Mouse (Mus musculus) layer of hippocampus, adult 11-12 months (tissue): ENCODE results near the gene Map4k4.

Experiments used
- DNase-seq: peaks from one replicate; pipeline ENCODE4 v3.0.0; 2022; ENCODE audit warnings: low spot score

The Map4k4 gene

DNA sequence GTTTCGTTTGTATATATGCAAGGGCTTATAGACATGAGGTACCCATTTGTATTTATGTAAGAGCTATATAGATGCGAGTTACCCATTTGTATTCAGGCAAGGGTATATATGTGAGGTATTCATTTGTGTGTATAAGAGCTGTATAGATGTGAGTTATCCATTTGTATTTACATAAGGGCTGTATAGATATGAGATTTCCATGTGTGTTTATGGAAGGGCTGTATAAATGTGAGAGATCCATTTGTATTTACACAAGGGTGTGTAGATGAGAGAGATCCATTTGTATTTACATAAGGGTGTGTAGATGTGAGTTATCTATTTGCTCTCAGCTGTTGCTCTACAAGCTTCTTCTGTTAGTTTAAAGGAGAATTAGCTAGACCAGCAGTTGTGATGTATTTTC is 63.7 kb downstream of the Map4k4 start:
- DNase-seq, result no peak

DNA sequence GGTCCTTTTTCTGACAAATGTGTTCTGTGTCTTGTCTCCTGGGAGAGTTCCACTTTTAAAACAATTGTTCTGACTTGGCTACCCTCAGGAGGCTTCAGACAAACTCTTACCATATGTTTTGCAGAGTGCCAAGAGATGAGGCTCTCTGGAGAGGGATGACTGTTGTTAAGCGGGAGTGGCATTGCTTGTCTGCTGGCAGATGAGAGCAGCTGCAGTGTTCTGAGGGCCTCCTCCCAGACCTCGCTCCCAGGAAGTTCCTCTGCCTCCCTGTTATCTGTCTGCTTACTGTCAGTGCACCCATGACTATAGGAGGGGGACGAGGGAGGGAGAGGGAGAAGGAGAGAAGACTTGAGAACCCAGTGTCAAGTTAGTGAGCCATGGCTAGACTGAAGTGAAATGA is 64.7 kb downstream of the Map4k4 start:
- no peak for DNase-seq

DNA sequence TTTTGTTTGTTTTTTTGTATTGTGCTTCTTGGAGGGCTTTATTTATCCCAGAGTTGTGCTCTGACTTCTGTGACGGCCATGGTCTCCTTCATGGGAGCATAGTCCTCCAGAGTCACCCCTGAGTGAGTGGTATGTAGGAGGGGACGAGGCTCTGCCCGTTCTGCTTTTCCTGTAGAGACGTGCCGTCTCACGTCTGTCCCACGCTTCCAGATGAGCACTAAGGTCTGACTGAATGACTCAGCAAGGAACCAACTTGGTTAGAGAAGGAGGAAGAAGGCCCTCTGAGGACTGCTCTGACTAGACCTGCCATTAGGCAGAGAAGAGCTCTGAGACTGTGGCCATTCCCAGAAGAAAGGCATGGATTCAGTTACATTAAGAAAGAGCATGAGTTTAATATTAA is 68.3 kb downstream of the Map4k4 start:
- no peak for DNase-seq

DNA sequence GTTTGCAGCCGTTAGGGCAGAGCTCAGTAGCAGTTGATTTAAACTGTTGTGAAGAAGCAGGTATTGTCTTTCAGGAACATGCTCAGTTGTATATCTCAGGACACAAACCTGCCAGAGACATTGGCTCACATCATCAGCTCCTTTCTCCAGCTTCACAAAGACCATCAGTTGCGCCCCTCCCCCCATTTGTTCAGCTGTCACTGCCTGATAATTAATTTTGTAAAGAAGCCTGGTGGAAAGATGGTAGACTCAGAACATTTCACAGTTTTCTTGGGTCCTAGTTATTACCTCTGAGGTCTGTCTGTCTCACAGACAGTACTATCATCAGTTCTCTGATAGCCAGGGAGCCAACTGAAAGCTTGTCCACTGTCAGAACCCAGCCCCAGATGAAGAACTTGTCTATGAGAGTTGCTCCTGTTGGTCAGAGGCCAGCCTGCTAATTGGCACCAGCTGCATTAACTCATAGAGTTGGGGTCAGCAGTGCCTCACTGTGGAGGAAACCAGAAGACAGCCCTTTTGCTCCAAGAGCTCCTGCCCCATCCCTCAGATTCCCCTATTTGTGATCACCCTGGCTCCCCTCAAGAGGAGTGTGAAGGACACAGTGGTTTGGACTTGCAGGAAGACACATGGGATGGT is 69.2 kb downstream of the Map4k4 start:
- DNase-seq, result no peak

DNA sequence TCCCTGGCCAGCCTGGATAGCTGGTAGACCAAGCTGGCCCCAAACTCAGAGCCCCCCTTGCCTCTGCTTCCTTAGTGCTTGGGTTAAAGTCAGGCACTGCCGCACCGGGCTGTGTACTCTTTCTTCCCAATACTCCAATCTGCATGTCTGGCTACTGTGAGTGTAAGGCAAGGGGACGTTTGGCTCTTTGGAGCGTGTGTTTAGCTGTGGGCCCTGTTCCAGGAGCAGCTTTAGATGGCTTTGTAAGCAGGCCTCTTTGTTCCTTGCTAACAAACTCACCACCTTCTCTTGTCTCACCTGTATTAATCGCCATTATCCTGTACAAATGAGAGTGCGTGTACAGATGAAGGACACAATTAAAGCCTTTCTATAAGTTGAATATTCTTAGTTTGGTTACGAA is 71.7 kb downstream of the Map4k4 start:
- DNase-seq, result no peak

DNA sequence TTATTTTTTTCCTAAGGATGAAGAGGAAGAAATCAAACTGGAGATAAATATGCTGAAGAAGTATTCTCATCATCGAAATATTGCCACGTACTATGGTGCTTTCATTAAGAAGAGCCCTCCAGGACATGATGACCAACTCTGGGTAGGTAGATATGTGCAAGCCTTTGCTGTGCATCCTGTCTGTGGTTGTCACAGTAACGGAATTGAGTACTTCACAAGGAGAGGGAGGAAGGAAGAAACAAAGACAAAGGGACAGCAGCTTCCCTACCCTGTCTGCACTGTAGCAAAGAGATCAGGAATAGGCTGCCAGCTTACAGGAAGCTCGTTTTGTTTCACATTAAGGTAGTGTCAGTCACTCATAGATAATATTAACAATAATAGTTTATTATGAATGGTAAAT is 73.2 kb downstream of the Map4k4 start:
- DNase-seq, result no peak

DNA sequence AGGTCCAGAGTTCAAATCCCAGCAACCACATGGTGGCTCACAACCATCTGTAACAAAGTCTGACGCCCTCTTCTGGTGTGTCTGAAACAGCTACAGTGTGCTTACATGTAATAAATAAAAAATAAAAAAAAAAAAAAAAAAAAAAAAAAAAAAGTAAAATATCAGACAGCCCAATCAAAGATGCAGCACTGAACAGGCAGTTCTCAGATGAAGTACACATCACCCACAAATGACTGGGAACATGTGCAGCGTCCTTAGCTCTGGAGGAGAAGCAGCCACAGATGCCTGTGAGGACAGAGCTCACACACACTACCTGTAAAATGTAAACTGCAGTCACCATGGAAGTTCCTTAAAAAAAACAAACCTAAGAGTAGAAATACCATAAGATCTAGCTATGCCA is 74.3 kb downstream of the Map4k4 start:
- DNase-seq, result no peak

DNA sequence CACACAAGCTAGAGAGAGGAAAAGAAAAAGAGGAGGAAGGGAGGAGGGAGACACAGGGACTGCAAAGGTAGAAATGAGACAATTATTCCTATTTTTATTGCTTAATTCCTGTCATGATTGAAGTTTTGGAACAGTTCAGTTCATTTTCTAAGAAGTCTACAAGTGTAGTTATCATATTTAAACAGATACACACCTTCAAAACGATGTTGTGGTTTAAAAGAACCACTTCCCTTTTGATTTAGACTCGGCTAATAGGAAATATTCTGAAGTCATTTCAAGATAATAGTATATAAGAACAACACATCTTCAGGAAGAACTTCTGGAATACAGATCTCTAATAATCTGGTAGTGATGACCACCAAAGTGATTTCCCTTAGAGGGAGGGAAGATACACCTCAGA is 75.4 kb downstream of the Map4k4 start:
- DNase-seq, result no peak

DNA sequence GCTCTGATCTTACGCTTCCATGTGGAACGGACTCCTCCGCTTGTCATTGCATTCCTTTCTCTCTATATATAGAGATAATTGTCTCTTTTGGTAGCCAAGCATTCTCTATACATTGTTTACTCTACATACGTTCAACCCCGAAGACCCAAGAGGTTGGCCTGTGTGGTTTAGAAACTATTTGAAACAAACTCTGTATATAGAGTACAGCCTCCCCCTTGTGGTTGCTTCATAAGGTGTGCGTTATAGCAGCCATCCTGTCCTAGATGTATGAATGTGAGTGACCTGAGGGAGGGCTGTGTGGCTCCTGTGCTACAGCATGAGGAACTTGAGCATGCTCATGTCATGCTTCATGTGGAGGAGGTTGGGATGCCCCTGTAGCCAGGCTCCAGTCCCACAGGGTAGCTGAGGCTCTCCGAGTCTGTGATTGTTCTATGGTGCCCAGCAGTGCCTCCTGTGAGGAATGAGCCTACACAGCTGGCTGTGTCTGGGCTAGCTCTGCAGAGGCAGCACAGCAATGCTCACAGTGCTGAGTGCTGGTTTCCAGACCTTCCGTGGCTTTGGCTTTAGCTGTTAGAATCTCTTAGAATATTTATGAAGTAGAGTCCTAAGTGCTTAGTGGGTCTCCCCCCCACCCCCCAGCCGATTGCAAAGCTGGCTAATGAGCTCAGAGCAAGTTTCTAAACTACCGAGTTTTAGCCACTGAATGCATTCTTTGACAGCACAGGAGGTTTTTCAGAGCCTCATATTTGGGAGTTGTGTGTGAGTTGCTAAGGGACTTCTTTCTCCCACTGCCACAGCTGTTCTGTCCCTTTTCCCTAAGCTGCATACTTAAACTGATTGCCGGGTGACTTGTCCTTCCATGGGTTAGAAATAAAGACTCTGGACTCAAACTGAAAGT is 76.4 kb downstream of the Map4k4 start:
- no peak for DNase-seq

DNA sequence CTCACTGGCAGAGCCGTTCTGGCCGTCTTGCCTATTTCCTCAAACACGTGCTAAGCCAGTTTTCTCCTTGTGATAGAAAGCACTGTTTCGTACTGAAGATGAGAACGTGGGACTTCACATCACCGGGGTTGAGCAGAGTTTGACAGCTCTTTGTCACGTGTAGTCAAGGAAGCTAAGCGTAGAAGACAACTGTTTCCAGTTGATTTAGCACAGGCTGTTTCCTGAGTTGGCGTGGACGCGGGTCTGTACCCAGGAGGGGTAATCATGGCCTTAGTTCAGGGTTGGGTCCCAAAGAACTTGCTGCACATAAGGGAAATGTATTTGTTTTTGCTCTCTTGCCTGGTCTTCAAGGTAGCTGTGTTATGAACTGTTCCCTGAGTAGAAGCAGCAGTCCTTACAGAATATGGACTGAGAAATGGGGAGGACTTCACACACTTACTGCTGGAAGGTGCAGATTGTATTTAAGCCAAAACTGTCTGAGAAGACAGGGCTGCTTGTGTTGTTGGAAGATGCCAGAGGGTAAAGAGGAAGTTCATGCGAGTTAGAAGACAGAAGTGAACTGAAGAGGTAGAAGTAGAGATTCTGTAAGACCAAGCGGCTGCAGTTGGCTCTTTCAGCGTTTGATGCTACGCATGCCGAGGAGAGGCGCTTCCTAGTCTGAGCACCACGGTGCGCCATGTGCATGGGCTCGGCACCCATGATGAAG is 78.2 kb downstream of the Map4k4 start:
- DNase-seq, result no peak

DNA sequence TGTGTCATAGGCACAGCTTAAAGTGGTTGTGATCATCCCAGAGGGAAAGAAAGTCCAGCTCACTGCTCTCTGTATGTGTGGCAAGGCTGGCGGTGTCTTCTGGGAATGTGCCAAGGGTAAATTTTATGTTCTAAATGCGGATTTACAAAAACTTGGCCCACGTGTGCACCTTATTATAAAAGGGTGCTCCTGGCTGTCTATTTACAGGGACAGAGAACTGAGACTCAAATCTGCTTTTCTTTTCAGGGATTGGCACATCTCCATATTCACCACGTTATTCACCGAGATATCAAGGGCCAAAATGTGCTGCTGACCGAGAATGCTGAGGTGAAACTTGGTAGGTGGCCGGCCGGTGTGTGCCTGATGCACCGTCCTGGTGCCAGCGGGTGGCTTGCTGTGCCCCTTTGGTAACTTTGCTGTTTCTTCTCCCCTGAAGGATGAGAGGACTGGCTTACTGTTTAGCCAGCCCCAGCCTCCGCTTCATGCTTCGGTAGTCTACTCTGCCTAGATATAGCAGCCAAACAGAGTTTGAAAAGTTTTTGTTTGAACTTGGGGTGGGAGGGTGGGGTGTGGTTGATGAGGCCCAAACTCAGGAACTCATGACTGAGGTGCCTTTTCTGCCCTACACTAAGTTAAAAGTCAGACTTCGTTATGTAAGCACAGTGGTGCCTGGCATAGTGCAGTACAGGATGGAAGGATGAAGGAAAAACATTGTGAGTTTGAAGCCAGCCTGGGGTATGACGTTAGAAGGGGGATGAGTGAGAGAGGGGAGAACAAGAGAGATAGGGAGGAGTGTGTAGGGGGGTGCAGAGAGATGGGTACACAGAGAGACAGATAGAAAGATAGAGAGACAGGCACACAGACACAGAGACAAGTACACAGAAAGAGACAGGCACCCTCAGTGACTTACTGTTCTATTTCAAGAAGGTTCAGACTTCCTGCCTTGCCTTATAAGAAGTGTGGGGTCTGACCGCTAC is 79.9 kb downstream of the Map4k4 start:
- DNase-seq, result no peak

DNA sequence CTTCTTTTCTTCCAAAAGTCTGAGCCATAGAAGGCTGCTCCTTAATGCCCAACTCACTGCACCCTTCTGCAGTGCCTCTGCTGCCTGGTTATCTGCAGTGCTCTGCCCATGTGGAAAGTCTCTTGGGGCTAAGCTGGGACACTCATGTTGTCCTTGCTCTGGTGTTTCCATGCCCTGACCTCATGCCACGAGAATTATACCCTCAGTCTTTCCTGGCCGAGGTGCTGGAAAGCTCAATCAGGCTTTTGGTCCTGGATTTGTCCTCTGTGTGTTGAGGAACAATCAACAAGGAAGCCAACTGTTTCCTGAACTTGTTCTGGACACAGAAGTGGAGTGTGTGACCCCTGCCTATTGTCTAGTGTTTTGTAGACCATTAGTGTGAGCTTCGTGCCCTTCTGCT is 81.3 kb downstream of the Map4k4 start:
- DNase-seq, result no peak

DNA sequence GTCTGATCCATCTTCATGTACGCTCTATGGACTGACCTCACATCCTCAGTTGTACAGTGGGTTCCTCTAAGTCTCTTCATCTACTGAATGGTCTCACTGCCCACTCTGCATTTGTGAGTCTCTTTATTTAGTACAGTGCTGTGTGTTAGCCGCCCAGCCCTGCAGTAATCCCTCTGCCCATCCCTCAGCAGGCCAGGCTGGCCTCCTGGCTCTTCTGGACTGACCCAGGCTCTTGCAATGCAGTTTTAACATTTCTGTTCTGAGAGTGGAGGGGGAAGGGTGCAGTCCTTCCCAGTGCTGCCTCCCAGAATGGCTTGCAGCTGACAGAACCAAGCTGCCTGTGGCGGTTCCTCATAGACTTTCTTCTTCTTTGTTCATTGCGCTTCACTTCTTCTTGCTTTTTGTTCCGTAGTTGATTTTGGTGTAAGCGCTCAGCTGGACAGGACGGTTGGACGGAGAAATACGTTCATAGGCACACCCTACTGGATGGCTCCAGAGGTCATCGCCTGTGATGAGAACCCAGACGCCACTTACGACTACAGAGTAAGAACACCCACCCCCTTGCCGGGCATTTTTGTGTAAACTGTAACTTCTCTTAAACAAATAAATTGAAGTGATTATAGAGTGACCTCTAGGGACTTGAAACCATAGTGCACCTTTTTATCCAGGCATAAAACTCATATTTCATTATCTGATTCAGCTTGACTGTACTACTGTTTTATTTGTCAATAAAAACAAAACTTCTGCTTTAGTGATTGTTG is 82.2 kb downstream of the Map4k4 start:
- no peak for DNase-seq

DNA sequence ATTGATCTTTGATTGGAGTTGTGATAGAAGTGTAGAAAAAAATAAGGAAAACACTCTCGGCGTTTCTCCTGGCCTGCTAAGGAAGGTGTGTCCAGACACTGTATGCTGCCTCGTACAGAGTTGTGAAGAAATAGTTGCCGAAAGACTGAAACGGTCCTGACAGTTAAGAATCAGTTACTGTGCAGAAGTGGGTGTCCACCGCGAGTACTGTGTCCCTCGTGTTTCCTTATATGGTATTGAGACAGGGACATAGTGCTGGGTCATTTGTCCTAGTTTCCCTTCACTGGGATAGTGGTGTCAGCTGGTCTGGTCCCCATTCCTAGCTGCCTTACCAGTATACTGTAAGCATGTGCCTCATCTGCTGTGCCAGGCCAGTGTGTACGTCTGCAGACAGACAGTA is 83.6 kb downstream of the Map4k4 start:
- no peak for DNase-seq

DNA sequence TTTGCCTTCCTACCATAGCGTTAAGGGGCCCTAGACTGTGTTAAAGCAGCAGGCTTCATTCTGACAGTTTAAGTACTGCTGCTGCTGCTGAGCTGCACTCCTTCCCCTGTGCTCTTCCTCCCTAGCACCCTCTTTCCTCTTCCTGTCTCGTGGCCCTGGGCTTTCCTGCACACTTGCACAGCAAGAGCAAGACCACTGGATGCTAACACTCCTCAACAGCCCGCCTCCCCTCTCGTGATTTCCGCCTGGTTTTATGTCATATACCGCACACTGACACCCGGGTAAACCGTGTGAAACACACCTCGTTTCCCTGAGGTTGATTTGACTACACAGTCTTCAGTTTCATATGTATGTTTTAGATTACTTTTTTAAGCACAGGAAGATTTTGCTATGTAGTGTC is 86.1 kb downstream of the Map4k4 start:
- no peak for DNase-seq

DNA sequence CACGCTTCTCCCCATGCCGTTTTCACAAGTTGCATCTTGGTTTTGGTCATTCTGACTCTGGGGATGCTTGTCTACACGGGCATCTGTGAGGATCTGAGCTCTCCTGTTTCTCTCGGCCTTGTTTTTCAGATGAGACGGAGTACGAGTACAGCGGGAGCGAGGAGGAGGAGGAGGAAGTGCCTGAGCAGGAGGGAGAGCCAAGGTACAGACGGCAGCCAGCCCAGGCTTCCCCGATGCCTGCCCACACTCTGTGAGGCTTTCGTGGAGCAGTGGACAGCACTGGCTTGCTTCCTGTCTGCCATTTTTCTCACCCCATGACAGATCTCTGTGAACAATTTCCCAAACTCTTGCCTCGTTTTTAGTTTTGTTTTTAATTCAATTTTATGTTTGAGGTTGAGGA is 88.1 kb downstream of the Map4k4 start:
- DNase-seq, result no peak

DNA sequence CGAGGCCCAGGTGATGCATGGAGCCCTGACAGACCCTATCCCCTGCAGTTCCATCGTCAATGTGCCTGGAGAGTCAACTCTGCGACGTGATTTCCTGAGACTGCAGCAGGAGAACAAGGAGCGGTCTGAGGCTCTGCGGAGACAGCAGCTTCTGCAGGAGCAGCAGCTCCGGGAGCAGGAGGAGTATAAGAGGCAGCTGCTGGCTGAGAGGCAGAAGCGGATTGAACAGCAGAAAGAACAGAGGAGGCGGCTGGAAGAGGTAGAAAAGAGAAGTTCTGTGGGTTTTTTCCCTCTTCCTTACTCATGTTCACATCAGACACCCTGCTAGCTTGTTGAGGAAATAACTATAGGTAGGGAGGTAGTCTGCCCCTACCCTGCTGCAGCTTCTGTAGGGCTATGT is 89.3 kb downstream of the Map4k4 start:
- DNase-seq, result no peak

DNA sequence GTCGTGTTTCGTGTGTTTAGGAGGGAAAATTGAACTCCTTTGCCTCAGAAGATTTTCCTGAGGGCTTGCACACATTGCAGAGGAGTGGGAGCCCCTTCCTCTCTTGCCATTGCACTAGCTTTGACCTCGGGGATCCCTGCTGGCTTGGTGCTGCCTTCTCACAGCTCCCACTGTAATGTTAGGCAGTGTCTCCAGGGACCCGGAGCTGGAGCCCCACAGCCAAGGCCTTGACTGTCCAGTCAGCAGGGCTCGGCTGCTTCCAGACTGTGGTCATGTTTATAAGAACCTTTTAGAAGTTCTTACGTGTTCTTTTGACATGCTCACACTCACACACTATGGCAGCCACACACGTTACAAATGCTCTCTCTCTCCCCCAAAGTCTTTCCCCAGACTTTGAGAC is 93.2 kb downstream of the Map4k4 start:
- DNase-seq, result no peak

DNA sequence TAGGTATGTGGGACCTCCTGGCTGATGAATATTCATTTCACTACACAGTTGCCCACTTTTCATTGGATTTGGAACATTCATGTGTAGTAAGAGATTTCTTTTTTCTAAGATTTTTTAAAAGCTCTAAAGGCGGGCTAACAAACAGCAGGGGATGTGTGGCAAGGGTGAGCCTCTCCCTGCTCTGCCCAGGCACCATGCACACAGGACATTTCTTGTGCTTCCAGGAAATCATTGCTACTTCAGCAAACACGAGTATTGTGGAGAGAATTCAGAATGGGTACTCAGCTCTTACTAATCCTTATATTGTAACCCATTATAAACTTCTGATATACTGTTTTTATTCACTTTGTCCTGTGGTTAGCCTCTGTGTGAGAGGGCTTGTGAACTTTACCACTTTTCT is 94.9 kb downstream of the Map4k4 start:
- DNase-seq, result no peak

DNA sequence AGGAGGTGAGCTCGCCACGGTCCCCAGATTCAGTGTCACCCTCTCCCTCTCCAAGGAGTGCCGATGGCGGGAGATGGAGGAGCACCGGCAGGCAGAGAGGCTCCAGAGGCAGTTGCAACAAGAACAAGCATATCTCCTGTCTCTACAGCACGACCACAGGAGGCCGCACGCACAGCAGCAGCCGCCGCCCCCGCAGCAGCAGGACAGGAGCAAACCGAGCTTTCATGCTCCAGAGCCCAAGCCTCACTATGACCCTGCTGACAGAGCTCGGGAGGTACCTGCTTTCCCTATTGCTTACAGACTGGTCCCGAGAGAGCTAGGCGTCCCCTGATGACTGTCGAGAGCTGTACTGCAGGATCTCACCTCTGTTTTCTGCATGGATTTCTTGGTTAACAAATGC is 99.8 kb downstream of the Map4k4 start:
- peak; percentile 17 for DNase-seq

DNA sequence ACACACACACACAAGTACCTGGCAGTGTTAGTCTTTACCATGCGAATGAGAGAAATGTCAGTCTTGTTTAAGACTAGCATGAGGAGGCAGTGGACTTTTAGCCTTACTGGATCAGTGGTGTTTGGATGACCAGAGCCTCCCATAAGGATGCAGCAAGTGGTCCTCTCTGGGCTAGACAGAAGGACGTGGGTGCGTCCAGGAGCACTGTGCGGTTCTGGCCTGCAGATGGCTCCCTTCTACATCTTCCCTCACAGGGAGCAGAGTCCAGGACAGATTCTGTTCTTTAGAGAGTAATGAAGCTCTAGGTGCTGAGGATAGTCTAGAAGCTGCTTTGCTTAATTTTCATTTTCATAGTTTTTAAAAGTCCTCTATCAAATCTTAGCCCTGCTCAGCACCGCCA is 100.2 kb downstream of the Map4k4 start:
- DNase-seq, result peak; percentile 65
